Mouse (Mus musculus) ES-Bruce4 (cell line): ENCODE measurements around the gene D17Wsu92e. TPM values are rescaled to one million over a fixed set of nuclear protein-coding genes. Genes with fewer than 3 reads are reported as not detected.

ENCODE experiments used
- H3K27ac ChIP-seq: 2 replicates; pipeline ENCODE4 v1.5.1; 2012; ENCODE audit warnings: low read length, inconsistent platforms; ENCODE audit not compliant: insufficient read depth
- H3K27me3 ChIP-seq: 2 replicates; pipeline ENCODE4 v1.6.1; 2012; ENCODE audit warnings: mild to moderate bottlenecking, low read length, inconsistent platforms; ENCODE audit not compliant: control insufficient read depth, poor library complexity, insufficient read depth, severe bottlenecking
- H3K36me3 ChIP-seq: 2 replicates; pipeline ENCODE4 v1.6.1; 2012; ENCODE audit warnings: inconsistent platforms, mild to moderate bottlenecking, low read length, moderate library complexity; ENCODE audit not compliant: control insufficient read depth, poor library complexity, insufficient read depth, severe bottlenecking
- H3K4me1 ChIP-seq: one replicate; pipeline ENCODE4 v1.8.1; 2011; ENCODE audit warnings: low read length; ENCODE audit not compliant: control insufficient read depth, insufficient read depth
- H3K4me3 ChIP-seq: 2 replicates; pipeline ENCODE4 v1.5.1; 2011; ENCODE audit warnings: low read depth, mild to moderate bottlenecking, low read length
- H3K9ac ChIP-seq: 2 replicates; pipeline ENCODE4 v1.6.1; 2012; ENCODE audit warnings: low read depth, mild to moderate bottlenecking, inconsistent platforms; ENCODE audit not compliant: poor library complexity, severe bottlenecking
- H3K9me3 ChIP-seq: replicated peaks from 2 replicates; pipeline ENCODE4 v1.6.1; 2012; ENCODE audit warnings: mild to moderate bottlenecking, low read length, inconsistent platforms; ENCODE audit not compliant: control insufficient read depth, poor library complexity, insufficient read depth, severe bottlenecking
- CTCF ChIP-seq: IDR thresholded peaks from one replicate; pipeline ENCODE4 v1.8.1; 2011; ENCODE audit warnings: low read depth, low read length
- EP300 ChIP-seq: IDR thresholded peaks from 2 replicates; pipeline ENCODE4 v1.6.1; 2011; ENCODE audit warnings: low read depth, low read length; ENCODE audit not compliant: insufficient read depth
- POLR2A ChIP-seq: IDR thresholded peaks from one replicate; pipeline ENCODE4 v1.8.1; 2011; ENCODE audit warnings: low read length; ENCODE audit not compliant: insufficient read depth
- polyA plus RNA-seq: library from polyadenylated mRNA; stranded (reverse); fragments of >200 nt; gene quantifications from 2 replicates; pipeline ENCODE4 v1.2.4, GENCODE M21; 2011; ENCODE audit warnings: low read depth; ENCODE audit not compliant: missing spikeins, insufficient read depth, insufficient read length

D17Wsu92e gene
- polyA plus RNA-seq, 1 experiment = 90.6 TPM

- H3K36me3 ChIP-seq = no peaks in the 10 kb centered on the region
- no peak for TF ChIP-seq EP300
- no peak for TF ChIP-seq CTCF
- TF ChIP-seq POLR2A = no peak
- H3K4me1 ChIP-seq = peaks cover 1% of the 10 kb centered on the region
- no peak overlapping the region for H3K9ac ChIP-seq
- H3K27ac ChIP-seq = no peak overlapping the region
- H3K27me3 ChIP-seq = no peaks in the 10 kb centered on the region
- H3K9me3 ChIP-seq = no peaks in the 10 kb centered on the region
- H3K4me3 ChIP-seq = no peak overlapping the region
Observed at GRCm38 (mm10) chr17:27748123-27748522, 72.3 kb downstream of the D17Wsu92e start.

- Histone ChIP-seq H3K27ac (no peak overlapping the region), H3K9me3 (no peaks in the 10 kb centered on the region), H3K4me3 (no peak overlapping the region), H3K4me1 (peaks cover 1% of the 10 kb centered on the region), H3K36me3 (no peaks in the 10 kb centered on the region), H3K27me3 (no peaks in the 10 kb centered on the region), H3K9ac (no peak overlapping the region)
- TF ChIP-seq POLR2A (no peak), CTCF (no peak), EP300 (no peak)
Observed at GRCm38 (mm10) chr17:27746446-27746845, 74.0 kb downstream of the D17Wsu92e start.

GRCm38 (mm10) chr17:27740961-27741360, 79.5 kb downstream of the D17Wsu92e start:
- peaks cover 2% of the 10 kb centered on the region for H3K4me1 ChIP-seq
- no peaks in the 10 kb centered on the region for H3K27me3 ChIP-seq
- no peak overlapping the region for H3K27ac ChIP-seq
- no peak overlapping the region for H3K9ac ChIP-seq
- no peak for TF ChIP-seq CTCF
- no peak for TF ChIP-seq EP300
- no peak for TF ChIP-seq POLR2A
- no peaks in the 10 kb centered on the region for H3K9me3 ChIP-seq
- H3K4me3 ChIP-seq = no peak overlapping the region
- no peaks in the 10 kb centered on the region for H3K36me3 ChIP-seq

GRCm38 (mm10) chr17:27734344-27735073, 85.9 kb downstream of the D17Wsu92e start:
- Histone ChIP-seq H3K4me3 (no peak overlapping the region), H3K9ac (no peak overlapping the region), H3K36me3 (no peaks in the 10 kb centered on the region), H3K27me3 (no peaks in the 10 kb centered on the region), H3K27ac (no peak overlapping the region), H3K9me3 (no peaks in the 10 kb centered on the region), H3K4me1 (peaks cover 4% of the 10 kb centered on the region)
- TF ChIP-seq POLR2A (no peak), EP300 (no peak), CTCF (no peak)

GRCm38 (mm10) chr17:27732694-27733093, 87.8 kb downstream of the D17Wsu92e start:
- Histone ChIP-seq H3K27me3 (no peaks in the 10 kb centered on the region), H3K4me3 (no peak overlapping the region), H3K9me3 (no peaks in the 10 kb centered on the region), H3K4me1 (peaks cover 1% of the 10 kb centered on the region), H3K9ac (no peak overlapping the region), H3K27ac (no peak overlapping the region), H3K36me3 (no peaks in the 10 kb centered on the region)
- TF ChIP-seq CTCF = no peak
- no peak for TF ChIP-seq POLR2A

- TF ChIP-seq CTCF = no peak
- TF ChIP-seq EP300 = no peak
- no peak for TF ChIP-seq POLR2A
Observed at GRCm38 (mm10) chr17:27732152-27732551, 88.3 kb downstream of the D17Wsu92e start.

More at GRCm38 (mm10) chr17:27732152-27732551, 88.3 kb downstream of the D17Wsu92e start:
- Histone ChIP-seq H3K27ac (no peak overlapping the region), H3K36me3 (no peaks in the 10 kb centered on the region), H3K4me3 (no peak overlapping the region), H3K4me1 (peaks cover 1% of the 10 kb centered on the region), H3K9me3 (no peaks in the 10 kb centered on the region), H3K27me3 (no peaks in the 10 kb centered on the region), H3K9ac (no peak overlapping the region)
